Mouse (Mus musculus) kidney, adult 18-20 months (tissue): ENCODE data around the gene Olfr229.
"Not testable (repeated sequence)": the region's sequence is repeated elsewhere in the genome, so short reads cannot be mapped to it uniquely, and the experiment has no call there.

Experiments
- DNase-seq: peaks from one replicate; pipeline ENCODE4 v3.0.0; 2021

Gene Olfr229

DNA sequence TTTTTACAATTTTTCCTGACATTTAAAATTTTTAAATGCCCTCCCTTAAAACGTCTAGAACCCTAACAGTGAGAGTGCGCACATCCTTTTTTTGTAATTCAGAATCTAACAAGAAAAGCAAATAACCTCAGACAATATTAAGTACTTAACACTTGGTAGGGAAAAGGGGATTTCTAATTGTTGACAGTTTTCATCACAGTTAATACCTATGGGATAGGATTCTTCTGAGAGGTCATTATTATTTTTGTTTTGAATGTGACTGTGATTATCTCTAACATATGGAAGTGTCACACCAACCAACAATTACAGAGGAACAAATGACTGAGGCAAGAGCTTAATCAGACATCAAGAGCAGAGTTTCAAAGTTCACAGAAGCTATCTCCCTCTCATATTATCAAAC is at the start of gene Olfr229:
Olfr229 (plus strand) TSS at position 301 of the 400 bp plus-strand sequence.
- DNase-seq: no peak

- no peak for DNase-seq
These were observed 41.0 kb upstream of the Olfr229 start, which contains the start of gene Olfr972 for GRCm38 (mm10) chr9:39866122-39866521. TSS of gene Olfr972 (plus strand) at chr9:39866422.

GRCm38 (mm10) chr9:39871986-39872385 is 35.1 kb upstream of the Olfr229 start:
- DNase-seq: not testable (repeated sequence)

GRCm38 (mm10) chr9:39877541-39878396 is 29.4 kb upstream of the Olfr229 start:
- DNase-seq: not testable (repeated sequence)

- no peak for DNase-seq
These were observed 2.0 kb upstream of the Olfr229 start for GRCm38 (mm10) chr9:39905106-39905505.

DNA sequence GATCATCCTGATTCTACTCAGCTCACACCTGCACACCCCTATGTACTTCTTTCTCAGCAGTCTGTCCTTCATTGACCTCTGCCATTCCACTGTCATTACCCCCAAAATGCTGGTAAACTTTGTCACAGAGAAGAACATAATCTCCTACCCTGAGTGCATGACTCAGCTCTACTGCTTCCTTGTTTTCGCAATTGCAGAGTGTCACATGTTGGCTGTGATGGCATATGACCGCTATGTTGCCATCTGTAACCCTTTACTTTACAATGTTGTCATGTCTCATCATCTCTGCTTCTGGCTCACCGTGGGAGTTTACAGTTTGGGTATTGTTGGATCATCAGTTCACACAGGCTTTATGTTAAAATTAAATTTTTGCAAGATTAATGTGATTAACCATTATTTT is 2.8 kb downstream of the Olfr229 start:
- DNase-seq: no peak

GRCm38 (mm10) chr9:39927975-39928836 is 21.1 kb downstream of the Olfr229 start:
- DNase-seq: not testable (repeated sequence)

GRCm38 (mm10) chr9:39928837-39929236 is 21.7 kb downstream of the Olfr229 start:
- not testable (repeated sequence) for DNase-seq

GRCm38 (mm10) chr9:39937201-39937600 is 30.1 kb downstream of the Olfr229 start, which contains the start of gene Olfr974:
TSS of gene Olfr974 (plus strand) at chr9:39937501.
- no peak for DNase-seq

- DNase-seq: no peak
These were observed 44.8 kb downstream of the Olfr229 start, which contains the start of gene Olfr975 for GRCm38 (mm10) chr9:39951946-39952345. TSS of gene Olfr975 (minus strand) at chr9:39952046.

DNA sequence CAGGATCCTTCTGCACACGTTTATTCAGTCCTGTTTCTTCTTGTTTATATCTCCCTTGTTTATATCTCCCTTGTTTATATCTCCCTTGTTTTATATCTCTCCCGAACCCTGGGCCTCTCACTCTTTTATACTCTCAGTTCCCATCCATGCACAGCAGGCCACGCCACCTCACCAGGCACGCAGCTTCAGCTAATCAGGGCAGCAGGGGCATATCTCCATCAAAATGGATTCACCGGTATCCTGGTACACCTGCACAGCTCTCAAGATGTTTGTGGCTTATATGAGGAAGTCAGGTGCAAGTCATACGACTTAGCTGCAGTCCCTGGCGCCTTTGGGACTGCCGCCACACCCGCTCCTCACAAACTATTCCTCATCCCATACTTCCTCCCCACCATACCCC is 53.9 kb downstream of the Olfr229 start, which contains the start of gene Olfr976:
Olfr976 (minus strand) TSS at position 101 of the 400 bp plus-strand sequence.
- not testable (repeated sequence) for DNase-seq
